Mouse (Mus musculus) bone marrow macrophage, adult 2 months (primary cell): Measurements from ENCODE around the gene Adpgk. TPM values are rescaled to one million over a fixed set of nuclear protein-coding genes. Genes with fewer than 3 reads are reported as not detected.

Experiments
- H3K27ac ChIP-seq: 2 replicates; pipeline ENCODE4 v1.5.1; 2012; ENCODE audit warnings: low read depth, low read length; ENCODE audit not compliant: insufficient read depth
- H3K4me1 ChIP-seq: 2 replicates; pipeline ENCODE4 v1.6.1; 2012; ENCODE audit warnings: low read length; ENCODE audit not compliant: control insufficient read depth, insufficient read depth
- H3K4me3 ChIP-seq: 2 replicates; pipeline ENCODE4 v1.5.1; 2012; ENCODE audit warnings: mild to moderate bottlenecking, low read length, moderate library complexity; ENCODE audit not compliant: insufficient read depth
- CTCF ChIP-seq: IDR thresholded peaks from 2 replicates; pipeline ENCODE4 v1.5.1; 2012; ENCODE audit warnings: low read depth, mild to moderate bottlenecking, low read length, moderate library complexity
- POLR2A ChIP-seq: IDR thresholded peaks from 2 replicates; pipeline ENCODE4 v1.6.1; 2012; ENCODE audit warnings: mild to moderate bottlenecking, low read depth, low read length, borderline replicate concordance
- polyA plus RNA-seq: library from polyadenylated mRNA; stranded (reverse); fragments of >200 nt; gene quantifications from 2 replicates; pipeline ENCODE4 v1.2.4, GENCODE M21; 2012; ENCODE audit not compliant: missing spikeins, insufficient read depth, insufficient read length

Gene Adpgk
- polyA plus RNA-seq, 1 experiment = 17.0 TPM

GRCm38 (mm10) chr9:59288058-59288457, 3.3 kb upstream of the Adpgk start:
- peaks cover 26% of the 10 kb centered on the region for H3K4me1 ChIP-seq
- TF ChIP-seq POLR2A = no peak
- no peak for TF ChIP-seq CTCF
- no peak overlapping the region for H3K27ac ChIP-seq
- H3K4me3 ChIP-seq = no peak overlapping the region

GRCm38 (mm10) chr9:59288685-59289410, 2.5 kb upstream of the Adpgk start:
- no peak for TF ChIP-seq CTCF
- TF ChIP-seq POLR2A = no peak
- Histone ChIP-seq H3K4me1 (peaks cover 34% of the 10 kb centered on the region), H3K27ac (no peak overlapping the region), H3K4me3 (no peak overlapping the region)

GRCm38 (mm10) chr9:59289529-59290115, 1.7 kb upstream of the Adpgk start:
- no peak overlapping the region for H3K27ac ChIP-seq
- peaks cover 39% of the 10 kb centered on the region for H3K4me1 ChIP-seq
- TF ChIP-seq POLR2A = no peak
- H3K4me3 ChIP-seq = no peak overlapping the region

DNA sequence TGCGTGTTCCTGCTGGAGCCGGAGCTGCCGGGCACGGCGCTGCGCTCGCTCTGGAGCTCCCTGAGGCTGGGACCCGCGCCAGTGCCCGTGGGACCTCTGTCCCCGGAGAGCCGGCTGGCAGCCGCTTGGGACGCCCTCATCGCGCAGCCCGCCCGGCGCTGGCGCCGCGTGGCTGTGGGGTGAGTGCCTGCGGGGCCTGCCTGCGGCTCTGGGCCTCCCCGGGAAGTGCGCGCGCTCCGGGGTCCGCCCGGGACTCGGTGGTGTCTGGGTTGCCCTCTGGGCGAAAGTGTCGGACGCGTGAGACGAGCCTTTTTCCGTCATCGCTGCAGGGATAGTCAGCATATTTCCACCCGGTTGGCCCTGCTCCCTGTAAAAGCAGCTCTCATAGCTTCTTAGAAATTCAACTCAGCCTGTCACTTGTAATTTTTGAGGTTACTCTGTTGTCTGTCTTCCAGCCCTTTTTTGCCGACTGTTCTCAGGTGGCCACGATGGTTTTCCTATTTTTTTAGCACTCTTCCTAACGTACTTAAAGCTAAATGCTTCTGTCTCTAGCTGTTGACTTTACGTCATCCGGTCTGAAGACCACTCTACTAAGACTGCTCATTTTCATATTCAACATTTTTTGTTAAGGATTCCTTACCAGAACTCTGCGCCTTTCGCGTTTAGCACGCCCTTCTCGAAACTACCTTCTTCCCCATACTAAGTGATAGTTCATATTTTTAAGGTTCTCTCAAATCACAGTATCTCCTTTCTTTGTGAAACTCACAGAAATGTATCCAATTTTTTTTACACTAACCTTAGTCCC, 532 bp downstream of the Adpgk start:
- peaks cover 53% of the 10 kb centered on the region for H3K4me1 ChIP-seq
- TF ChIP-seq POLR2A (no peak), CTCF (no peak)

DNA sequence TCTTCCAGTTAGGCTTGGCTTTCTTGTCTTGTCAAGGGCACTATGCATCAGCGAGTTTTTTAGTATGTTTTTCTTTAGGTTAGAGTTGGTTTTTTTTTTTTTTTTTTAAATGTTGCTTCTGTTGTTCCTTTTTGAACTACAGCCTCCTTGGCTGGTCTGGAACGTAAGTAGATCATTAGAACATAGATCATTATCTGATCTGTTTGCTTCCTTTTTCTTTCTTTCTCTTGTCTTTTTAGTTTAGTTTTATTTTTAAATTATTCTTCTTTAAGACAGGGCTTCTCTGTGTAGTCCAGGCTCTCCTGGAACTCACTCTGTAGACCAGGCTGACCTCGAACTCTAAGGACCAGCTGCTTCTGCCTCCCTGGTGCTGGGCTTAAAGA, 1.1 kb downstream of the Adpgk start:
- peaks cover 48% of the 10 kb centered on the region for H3K4me1 ChIP-seq
- TF ChIP-seq CTCF = no peak
- no peak for TF ChIP-seq POLR2A
- H3K27ac ChIP-seq = peak overlapping the region; percentile 75
- H3K4me3 ChIP-seq = peak overlapping the region; percentile 74

More for the DNA sequence above, 532 bp downstream of the Adpgk start:
- H3K4me3 ChIP-seq = peak overlapping the region; percentile 74
- H3K27ac ChIP-seq = peak overlapping the region; percentile 75

DNA sequence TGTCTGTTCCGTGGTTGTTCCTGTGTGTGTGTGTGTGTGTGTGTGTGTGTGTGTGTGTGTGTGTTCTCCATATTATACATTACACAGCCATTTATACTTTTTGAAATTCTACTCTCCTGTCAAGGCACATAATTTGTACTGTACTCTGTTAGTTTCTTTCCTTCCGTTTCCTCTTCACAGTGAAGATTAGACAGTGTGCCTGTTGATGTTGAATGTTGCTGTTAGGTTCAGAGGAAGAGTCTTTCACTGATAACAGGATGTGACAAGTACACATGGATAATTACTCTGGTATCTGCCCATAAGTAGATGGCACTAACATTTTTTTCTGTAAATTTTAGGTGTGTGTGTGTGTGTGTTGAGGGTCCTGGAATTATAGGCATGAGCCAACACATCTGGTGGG, 5.1 kb downstream of the Adpgk start:
- TF ChIP-seq CTCF = no peak
- no peak for TF ChIP-seq POLR2A
- Histone ChIP-seq H3K27ac (no peak overlapping the region), H3K4me3 (no peak overlapping the region)

GRCm38 (mm10) chr9:59307890-59308289, 16.5 kb downstream of the Adpgk start:
- TF ChIP-seq CTCF (no peak), POLR2A (no peak)
- 0 out of 2 replicates have a peak, but pooled peaks cover 2% of the 10 kb centered on the region for H3K4me1 ChIP-seq
- no peak overlapping the region for H3K4me3 ChIP-seq
- no peak overlapping the region for H3K27ac ChIP-seq

More for the DNA sequence above, 5.1 kb downstream of the Adpgk start:
- peaks cover 34% of the 10 kb centered on the region for H3K4me1 ChIP-seq

DNA sequence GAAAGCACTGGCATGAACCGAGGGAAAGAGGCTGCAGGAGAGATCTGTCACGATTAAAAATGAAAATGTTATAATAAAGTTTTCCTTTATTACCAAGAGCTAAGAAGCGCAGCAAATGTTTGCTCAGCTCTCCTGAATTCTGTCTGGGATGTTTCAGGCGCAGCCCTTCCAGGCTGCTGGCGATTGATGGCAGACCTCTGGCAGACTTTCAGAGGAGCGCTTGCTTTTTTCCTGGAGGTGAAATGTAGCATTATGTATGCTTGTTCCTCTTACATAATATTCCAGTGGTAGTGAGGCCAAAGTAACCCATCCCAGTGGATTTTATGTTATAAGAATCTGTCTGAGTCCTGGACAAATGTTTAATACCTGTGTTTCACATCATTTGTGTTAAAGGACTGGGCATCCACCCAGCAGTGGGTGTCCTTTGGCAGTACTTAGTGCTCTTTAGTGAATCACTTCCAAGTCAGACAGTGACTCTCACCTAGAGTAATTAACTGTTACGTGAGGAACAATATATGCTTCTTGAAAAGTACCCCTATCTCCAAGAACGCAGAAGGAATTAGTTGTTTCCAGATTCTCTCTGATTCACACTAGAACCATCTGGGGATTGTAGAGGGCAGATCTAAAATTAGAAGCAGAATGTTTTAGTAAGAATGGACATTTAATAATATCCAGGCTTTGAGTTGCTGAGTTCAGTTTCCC, 19.4 kb downstream of the Adpgk start:
- Histone ChIP-seq H3K4me1 (no peaks in the 10 kb centered on the region), H3K4me3 (no peak overlapping the region), H3K27ac (no peak overlapping the region)
- TF ChIP-seq CTCF = no peak
- TF ChIP-seq POLR2A = no peak

DNA sequence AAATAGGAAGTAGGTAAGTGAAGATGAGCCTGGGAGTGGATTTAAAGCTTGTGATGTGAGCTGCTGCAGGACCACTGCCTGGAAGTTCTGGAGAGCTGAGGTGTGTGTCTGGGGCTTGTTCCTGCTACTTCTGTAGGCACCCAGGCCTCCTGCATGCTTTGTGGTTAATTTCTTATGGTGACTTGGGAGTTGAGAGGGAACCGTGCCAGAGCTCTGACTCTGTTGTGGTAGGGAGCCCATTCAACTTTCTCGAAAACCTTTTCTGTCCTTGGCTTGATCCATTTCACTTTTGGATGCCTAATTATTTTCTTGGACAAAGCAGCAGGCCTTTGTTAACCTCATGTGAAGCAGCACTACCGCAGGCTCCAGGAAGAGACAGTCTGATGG, 19.9 kb downstream of the Adpgk start:
- H3K4me1 ChIP-seq = no peaks in the 10 kb centered on the region
- no peak overlapping the region for H3K27ac ChIP-seq
- no peak overlapping the region for H3K4me3 ChIP-seq
- TF ChIP-seq POLR2A (no peak), CTCF (no peak)

DNA sequence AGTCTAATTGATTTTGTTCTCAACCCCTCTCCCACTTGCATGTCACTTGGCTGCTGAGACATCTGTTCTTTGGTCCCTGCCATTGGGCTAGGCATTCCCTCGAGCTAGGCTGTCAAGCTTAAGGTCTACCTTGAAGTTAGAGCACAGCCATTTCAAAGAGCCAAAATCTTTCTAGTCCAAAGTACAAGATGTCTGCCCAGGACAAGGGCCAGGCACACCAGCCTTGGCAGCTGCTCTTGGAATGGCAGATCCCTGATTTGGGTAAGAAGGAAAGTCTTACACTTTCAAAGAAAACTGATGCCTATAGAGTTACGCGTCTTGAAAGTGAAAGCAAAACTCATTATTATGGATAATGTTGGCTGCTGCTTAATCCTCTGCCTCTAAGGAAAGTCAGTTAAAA, 24.8 kb downstream of the Adpgk start:
- no peak overlapping the region for H3K27ac ChIP-seq
- H3K4me1 ChIP-seq = no peaks in the 10 kb centered on the region
- no peak overlapping the region for H3K4me3 ChIP-seq
- TF ChIP-seq POLR2A (no peak), CTCF (no peak)
